Mouse (Mus musculus) hindbrain, embryonic 10.5 days (tissue): ENCODE results near the gene Macf1. TPM values are rescaled to one million over a fixed set of nuclear protein-coding genes. Genes with fewer than 3 reads are reported as not detected.
A peak's percentile ranks its signal among the peaks of the same experiment; 100 is the strongest.

Experiments used
- DNase-seq: peaks from one replicate; pipeline ENCODE4 v3.0.0-alpha.2; 2017; ENCODE audit warnings: low spot score
- H3K27ac ChIP-seq: fragments of 300-500 bp; sonication (generic); 2 replicates; pipeline ENCODE4 v1.5.1; 2016; ENCODE audit warnings: mild to moderate bottlenecking, moderate library complexity
- H3K27me3 ChIP-seq: fragments of 300-500 bp; sonication (generic); 2 replicates; pipeline ENCODE4 v1.6.1; 2016; ENCODE audit warnings: mild to moderate bottlenecking; ENCODE audit not compliant: poor library complexity, insufficient read depth, severe bottlenecking
- H3K36me3 ChIP-seq: fragments of 300-500 bp; sonication (generic); 2 replicates; pipeline ENCODE4 v1.6.1; 2016; ENCODE audit warnings: mild to moderate bottlenecking, moderate library complexity
- H3K4me1 ChIP-seq: fragments of 300-500 bp; sonication (generic); replicated peaks from 2 replicates; pipeline ENCODE4 v1.6.1; 2016; ENCODE audit warnings: mild to moderate bottlenecking
- H3K4me3 ChIP-seq: fragments of 300-500 bp; sonication (generic); 2 replicates; pipeline ENCODE4 v1.5.1; 2016; ENCODE audit warnings: mild to moderate bottlenecking, moderate library complexity
- H3K9me3 ChIP-seq: fragments of 300-500 bp; sonication (generic); 2 replicates; pipeline ENCODE4 v1.6.1; 2016; ENCODE audit warnings: mild to moderate bottlenecking, moderate library complexity
- WGBS: fragments of 180-500 bp; shearing (Covaris S2); methylation state at CpG from one replicate; pipeline ENCODE4 v1.1.7; 2016; 5-methylcytosine and 5-hydroxymethylcytosine counted together
- polyA plus RNA-seq: library from polyadenylated mRNA; unstranded; fragments of >200 nt; fragmentation: Nextera tagmentation; extraction: Ambion mirVana; gene quantifications from 2 replicates; pipeline ENCODE4 v1.2.1, GENCODE M21; 2016

Macf1 gene
- polyA plus RNA-seq, 1 experiment from 2014 or later = 36.5 TPM

DNA sequence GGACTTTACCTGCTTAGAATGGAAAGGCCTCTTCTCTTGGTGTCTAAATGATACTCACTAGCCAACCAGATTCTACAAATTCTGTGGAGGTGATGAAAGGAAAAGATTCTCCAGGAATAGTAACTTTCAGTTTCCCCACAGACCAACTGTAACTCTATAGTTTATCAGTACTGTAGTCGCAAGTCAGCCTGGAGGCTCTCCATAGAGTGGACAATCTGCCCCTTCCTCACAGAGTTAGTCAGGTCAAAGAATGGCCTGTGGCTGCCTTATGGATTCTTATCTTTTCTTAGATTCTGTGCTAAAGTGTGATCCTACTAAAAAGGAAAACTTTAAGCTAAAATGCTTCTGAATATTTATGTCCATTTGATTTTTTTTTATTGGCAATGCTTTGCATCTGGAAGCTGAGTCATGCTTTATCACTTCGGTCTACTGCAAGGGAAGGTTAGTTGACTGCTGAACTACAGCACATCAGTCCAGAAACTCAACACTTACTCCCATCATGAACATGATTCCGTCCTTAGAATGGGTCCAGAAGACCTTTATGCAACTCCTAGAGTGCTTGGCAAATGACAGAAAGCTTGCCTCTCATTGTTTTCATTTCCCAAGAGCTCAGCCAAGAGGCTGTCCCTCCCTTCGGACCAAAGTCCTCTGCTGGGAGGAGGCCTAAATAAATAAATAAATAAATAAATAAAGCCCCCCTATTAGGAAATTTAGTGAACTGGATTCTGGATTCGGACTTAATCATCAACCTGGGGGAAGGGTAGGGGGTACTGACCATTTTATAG lies 256.1 kb downstream of the Macf1 start:
- no peaks in the 10 kb centered on the region for H3K9me3 ChIP-seq
- H3K27ac ChIP-seq = no peak overlapping the region
- 89% methylated on average over 5 of the region's 5 CpGs for WGBS
- H3K4me3 ChIP-seq = no peak overlapping the region
- no peak for DNase-seq
- H3K36me3 ChIP-seq = peaks cover 62% of the 10 kb centered on the region
- no peaks in the 10 kb centered on the region for H3K27me3 ChIP-seq
- 0 out of 2 replicates have a peak, but pooled peaks cover 2% of the 10 kb centered on the region for H3K4me1 ChIP-seq

DNA sequence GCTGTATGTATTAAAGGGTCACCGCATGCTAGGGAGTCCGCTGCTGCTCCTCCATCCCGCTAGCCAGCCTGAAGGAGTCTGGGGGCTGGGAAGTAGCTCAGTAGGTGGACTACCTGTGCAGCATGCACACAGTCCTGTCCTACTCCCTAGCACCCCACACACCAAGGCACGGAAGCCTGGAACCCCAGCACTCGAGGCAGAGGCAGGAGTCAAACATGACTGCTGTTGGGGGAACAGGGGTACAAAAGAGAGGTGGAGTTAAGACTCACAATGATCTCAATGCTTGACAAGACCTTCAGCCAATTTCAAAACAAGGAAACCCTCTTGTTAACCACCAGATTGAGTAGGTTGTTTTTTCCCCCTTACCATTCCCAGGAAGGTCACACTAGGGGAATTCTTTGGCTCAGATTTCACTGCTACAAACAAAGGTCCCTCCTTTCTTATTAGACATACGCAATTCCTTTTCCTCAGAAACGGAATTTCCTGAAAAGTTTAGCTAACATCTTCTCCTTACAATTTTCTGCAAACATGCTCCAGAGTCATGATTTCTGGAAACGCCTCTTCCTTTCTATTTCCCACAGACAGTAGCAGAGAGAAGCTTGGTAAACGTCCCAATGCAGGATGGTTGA lies 256.8 kb downstream of the Macf1 start:
- Histone ChIP-seq H3K27ac (no peak overlapping the region), H3K4me3 (no peak overlapping the region), H3K4me1 (0 out of 2 replicates have a peak, but pooled peaks cover 2% of the 10 kb centered on the region), H3K9me3 (no peaks in the 10 kb centered on the region), H3K27me3 (no peaks in the 10 kb centered on the region), H3K36me3 (peaks cover 60% of the 10 kb centered on the region)
- 87% methylated on average over 9 of the region's 9 CpGs for WGBS
- no peak for DNase-seq

DNA sequence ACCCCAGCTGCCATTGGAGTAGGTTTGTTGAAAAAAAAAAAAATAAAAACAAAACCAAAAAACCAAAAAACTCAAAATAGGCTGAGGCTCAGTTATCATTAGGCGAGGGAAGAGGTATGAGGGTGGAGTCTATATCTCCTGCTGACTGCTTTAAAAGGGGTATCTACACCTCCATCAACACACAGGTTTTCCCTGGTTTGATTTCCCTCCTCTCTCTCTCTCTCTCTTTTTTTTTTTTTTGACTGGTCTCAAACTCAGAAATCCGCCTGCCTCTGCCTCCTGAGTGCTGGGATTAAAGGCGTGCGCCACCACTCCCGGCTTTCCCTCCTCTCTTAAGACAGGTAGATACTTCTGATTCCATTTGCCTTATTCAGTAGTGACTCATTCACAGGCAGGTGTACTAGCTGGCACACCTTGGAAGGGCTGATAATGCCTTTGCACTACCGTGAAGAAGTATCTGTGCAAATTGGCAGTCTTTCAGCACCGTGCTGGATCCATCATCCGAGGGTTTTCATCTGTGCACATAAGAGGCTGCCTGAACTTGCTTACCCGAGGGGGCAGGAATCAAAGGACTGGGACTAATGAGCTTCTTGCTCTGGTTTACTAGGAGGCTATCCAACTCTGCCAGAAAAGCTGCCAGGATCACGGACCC lies 257.6 kb downstream of the Macf1 start:
- no peak for DNase-seq
- H3K4me1 ChIP-seq = 0 out of 2 replicates have a peak, but pooled peaks cover 2% of the 10 kb centered on the region
- no peak overlapping the region for H3K27ac ChIP-seq
- 94% methylated on average over 10 of the region's 10 CpGs for WGBS
- H3K27me3 ChIP-seq = no peaks in the 10 kb centered on the region
- H3K9me3 ChIP-seq = no peaks in the 10 kb centered on the region
- peaks cover 51% of the 10 kb centered on the region for H3K36me3 ChIP-seq
- H3K4me3 ChIP-seq = no peak overlapping the region

DNA sequence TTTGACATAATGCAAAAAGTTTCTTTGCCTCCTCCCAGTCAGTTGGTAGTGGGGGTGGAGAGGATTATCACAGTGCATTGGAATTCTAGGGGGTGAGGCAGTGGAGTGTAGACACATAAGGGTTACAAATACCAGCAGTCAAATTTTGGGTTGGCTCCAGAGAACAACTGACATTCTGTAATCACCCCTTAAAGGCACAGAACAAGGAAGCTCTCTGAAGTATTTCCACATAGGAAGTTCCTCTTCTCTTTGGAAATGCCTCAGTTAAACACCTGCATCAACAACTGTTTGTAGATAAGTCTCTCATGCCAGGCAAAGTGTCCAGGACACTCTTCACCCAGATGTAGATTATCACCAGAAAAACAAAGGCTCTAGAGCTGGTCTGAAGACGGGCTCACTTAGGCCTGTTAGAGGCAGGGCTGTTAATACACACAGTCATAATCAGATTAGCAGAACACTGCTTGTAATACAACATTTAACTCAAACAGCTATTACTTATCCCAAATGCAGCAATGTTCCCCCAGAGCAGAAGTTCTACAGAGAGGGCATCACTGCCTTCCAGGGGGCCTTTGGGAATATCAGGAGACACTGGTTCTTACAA lies 258.4 kb downstream of the Macf1 start:
- WGBS = 86% methylated on average over 1 of the region's 1 CpGs
- Histone ChIP-seq H3K4me3 (no peak overlapping the region), H3K27me3 (no peaks in the 10 kb centered on the region), H3K36me3 (peaks cover 43% of the 10 kb centered on the region), H3K27ac (no peak overlapping the region), H3K4me1 (0 out of 2 replicates have a peak, but pooled peaks cover 2% of the 10 kb centered on the region), H3K9me3 (no peaks in the 10 kb centered on the region)
- no peak for DNase-seq

DNA sequence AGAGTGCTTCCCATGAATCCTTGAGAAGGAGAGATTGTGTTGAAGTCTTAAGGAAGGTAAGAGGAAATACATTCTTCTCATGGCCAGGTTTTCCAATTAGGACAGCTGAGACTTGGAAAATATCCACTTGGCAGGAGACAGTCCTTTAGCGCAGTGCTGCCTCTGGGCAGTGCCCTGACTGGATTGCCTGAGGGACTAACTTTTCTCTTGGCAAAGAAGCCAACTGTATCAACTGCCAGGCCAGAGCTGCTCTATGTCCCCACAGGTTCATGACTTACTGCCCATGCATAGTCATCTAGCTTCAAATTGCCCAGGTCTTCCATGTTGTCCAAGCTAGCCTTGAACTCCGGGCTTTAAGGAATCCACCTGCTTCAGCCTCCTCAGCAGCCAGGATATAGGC lies 260.1 kb downstream of the Macf1 start:
- WGBS = 95% methylated on average over 2 of the region's 2 CpGs
- H3K27ac ChIP-seq = no peak overlapping the region
- H3K36me3 ChIP-seq = peaks cover 30% of the 10 kb centered on the region
- DNase-seq = no peak
- H3K27me3 ChIP-seq = no peaks in the 10 kb centered on the region
- H3K4me3 ChIP-seq = no peak overlapping the region
- H3K4me1 ChIP-seq = 0 out of 2 replicates have a peak, but pooled peaks cover 2% of the 10 kb centered on the region
- H3K9me3 ChIP-seq = no peaks in the 10 kb centered on the region

DNA sequence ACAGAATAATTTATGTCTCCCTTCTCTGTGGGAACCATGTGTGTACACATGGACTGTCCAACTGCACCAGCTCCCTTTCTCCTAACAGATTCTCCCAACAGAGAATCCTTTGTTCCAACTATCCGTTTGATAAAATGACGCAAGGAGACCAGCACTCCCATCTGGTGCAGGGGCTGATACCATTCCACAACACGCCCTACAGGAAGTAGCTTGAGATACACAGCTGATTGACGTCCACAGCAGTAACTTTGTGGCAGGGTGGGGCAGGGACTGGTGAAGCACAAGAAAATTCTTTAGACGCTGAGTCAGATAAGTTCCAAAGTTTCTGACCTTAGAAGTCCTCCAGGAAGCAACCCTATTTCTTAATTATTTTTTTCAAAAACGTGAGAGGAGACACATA lies 261.3 kb downstream of the Macf1 start:
- WGBS = 69% methylated on average over 6 of the region's 6 CpGs
- DNase-seq = no peak
- H3K9me3 ChIP-seq = no peaks in the 10 kb centered on the region

DNA sequence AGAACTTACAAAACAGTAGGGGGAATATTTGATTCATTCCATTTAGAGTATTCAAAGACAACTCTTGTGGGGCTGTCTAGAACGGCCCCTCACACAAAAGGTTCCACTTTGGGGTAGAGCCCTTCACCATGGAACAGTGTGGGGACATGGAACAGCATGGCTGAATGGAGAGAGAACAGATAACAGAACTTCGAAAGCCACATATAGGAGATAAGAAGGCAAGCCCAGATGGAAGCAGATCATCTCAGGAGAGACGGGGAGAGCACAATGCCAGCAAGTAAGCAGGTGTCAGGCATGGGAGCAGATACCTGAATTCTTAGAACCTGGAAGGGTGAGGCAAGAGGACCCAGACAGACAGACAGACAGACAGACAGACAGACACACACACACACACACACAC lies 266.1 kb downstream of the Macf1 start:
- Histone ChIP-seq H3K27ac (no peak overlapping the region), H3K36me3 (0 out of 2 replicates have a peak, but pooled peaks cover 4% of the 10 kb centered on the region), H3K4me3 (no peak overlapping the region), H3K9me3 (no peaks in the 10 kb centered on the region), H3K27me3 (no peaks in the 10 kb centered on the region), H3K4me1 (no peaks in the 10 kb centered on the region)
- DNase-seq = no peak
- WGBS = 95% methylated on average over 3 of the region's 3 CpGs

More for the DNA sequence above, 261.3 kb downstream of the Macf1 start:
- H3K4me3 ChIP-seq = no peak overlapping the region
- H3K4me1 ChIP-seq = 0 out of 2 replicates have a peak, but pooled peaks cover 2% of the 10 kb centered on the region
- H3K27ac ChIP-seq = no peak overlapping the region
- no peaks in the 10 kb centered on the region for H3K27me3 ChIP-seq
- H3K36me3 ChIP-seq = peaks cover 25% of the 10 kb centered on the region

DNA sequence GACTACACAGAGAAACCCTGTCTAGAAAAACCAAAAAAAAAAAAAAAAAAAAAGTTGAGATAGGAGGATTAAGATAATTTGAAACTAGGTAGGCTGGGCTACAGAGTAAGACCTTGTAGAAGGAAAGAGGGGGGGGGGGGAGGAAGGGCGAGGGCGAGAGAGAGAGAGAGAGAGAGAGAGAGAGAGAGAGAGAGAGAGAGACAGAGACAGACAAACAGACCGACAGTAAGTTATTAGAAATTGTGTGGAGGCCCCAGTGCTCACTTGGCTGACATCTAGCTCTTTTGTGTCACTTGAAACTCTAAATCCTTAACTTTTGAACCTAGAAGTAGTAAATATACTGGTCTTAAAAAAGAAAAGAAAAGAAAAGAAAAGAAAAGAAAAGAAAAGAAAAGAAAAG lies 266.7 kb downstream of the Macf1 start:
- DNase-seq = no peak
- H3K4me3 ChIP-seq = no peak overlapping the region
- H3K27ac ChIP-seq = no peak overlapping the region
- no peaks in the 10 kb centered on the region for H3K9me3 ChIP-seq
- no peaks in the 10 kb centered on the region for H3K27me3 ChIP-seq
- peaks cover 4% of the 10 kb centered on the region for H3K4me1 ChIP-seq
- WGBS = 66% methylated on average over 3 of the region's 3 CpGs
- no peaks in the 10 kb centered on the region for H3K36me3 ChIP-seq

DNA sequence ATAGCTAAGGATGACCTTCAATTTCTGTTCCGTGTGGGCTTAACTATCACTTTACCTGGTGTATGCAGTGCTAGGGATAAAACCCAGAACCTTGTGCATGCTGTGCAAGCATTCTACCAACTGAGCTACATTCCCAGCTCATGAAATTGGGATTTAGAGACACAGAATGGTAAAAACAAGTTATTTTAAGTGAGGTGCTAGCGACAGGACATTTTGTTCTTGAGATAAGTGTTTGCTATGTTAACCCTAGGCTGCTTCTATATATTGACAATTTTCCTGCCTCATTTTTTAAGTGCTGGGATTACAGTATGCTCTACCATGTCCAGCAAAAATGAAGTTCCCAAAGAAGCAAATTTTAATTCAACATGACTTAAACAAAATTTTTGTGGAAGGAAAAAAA lies 267.3 kb downstream of the Macf1 start:
- no peaks in the 10 kb centered on the region for H3K27me3 ChIP-seq
- 86% methylated on average over 2 of the region's 2 CpGs for WGBS
- no peak for DNase-seq
- peaks cover 9% of the 10 kb centered on the region for H3K4me1 ChIP-seq
- H3K36me3 ChIP-seq = no peaks in the 10 kb centered on the region
- H3K27ac ChIP-seq = no peak overlapping the region
- H3K4me3 ChIP-seq = no peak overlapping the region
- no peaks in the 10 kb centered on the region for H3K9me3 ChIP-seq

DNA sequence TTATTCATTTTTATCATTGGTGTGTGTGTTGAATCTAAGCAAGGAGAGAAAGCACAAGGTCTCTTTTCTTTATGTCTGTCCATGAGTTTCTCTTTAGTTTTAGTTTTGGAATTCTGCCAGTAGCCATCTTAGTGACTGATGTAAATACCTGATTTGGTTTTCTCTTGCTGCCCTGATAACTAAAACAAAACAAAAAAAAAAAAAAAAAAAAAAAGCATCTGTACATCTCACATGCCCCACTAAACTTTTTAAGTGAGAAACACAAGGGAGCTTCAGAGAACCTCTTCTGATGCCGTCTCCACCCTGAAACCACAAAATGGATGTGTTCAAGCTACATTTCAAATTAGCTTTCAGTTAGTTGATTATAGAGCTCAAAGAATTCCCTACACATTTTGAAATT lies 268.6 kb downstream of the Macf1 start:
- no peaks in the 10 kb centered on the region for H3K9me3 ChIP-seq
- H3K27ac ChIP-seq = no peak overlapping the region
- 92% methylated on average over 1 of the region's 1 CpGs for WGBS
- DNase-seq = no peak
- no peak overlapping the region for H3K4me3 ChIP-seq
- H3K27me3 ChIP-seq = no peaks in the 10 kb centered on the region
- peaks cover 22% of the 10 kb centered on the region for H3K4me1 ChIP-seq
- H3K36me3 ChIP-seq = no peaks in the 10 kb centered on the region

DNA sequence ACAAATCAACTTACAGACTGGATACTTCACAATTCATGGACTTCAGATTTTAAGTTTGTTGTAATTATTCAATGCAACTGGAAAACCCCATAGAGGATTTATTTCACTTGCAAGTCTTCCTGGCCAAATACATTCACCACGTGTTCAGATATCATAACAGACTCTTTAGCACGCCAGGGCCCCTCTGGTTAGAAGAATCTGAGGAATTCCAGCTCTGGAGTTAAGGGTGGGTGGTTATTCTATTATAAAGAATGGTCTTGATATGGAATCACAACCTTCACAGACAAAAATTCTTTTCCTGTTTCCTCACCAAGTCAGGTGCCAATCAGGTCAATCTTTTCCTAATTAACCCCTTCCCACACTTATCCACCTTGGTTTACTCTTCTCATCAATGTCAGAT lies 270.3 kb downstream of the Macf1 start:
- no peak for DNase-seq
- no peaks in the 10 kb centered on the region for H3K9me3 ChIP-seq
- H3K36me3 ChIP-seq = peaks cover 13% of the 10 kb centered on the region
- no peak overlapping the region for H3K27ac ChIP-seq
- WGBS = 72% methylated on average over 2 of the region's 2 CpGs
- no peaks in the 10 kb centered on the region for H3K27me3 ChIP-seq
- no peak overlapping the region for H3K4me3 ChIP-seq
- H3K4me1 ChIP-seq = peaks cover 39% of the 10 kb centered on the region

DNA sequence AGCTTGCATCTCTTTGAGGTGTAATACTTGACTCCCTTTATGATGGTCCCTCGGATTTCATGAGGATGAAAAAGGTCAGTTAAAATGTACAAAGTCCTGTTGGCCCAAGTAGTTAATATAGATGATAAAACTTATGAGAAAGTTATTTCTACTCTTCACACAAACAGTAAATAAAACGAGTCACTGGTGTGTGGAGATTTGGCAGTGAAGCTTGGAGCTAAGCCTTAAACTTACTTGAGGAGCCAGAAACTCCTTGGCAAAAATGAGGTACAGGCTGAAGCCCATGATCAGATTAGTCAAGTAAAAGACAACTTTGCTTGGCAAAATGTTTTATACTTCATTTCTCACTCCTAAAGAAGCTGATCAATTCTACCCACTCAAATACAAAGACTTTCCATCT lies 271.2 kb downstream of the Macf1 start:
- peak overlapping the region; percentile 71; the same call in 1 of the 2 replicates for H3K4me3 ChIP-seq
- H3K27me3 ChIP-seq = no peaks in the 10 kb centered on the region
- H3K4me1 ChIP-seq = peaks cover 47% of the 10 kb centered on the region
- 57% methylated on average over 2 of the region's 2 CpGs for WGBS
- no peak for DNase-seq
- H3K9me3 ChIP-seq = no peaks in the 10 kb centered on the region
- peaks cover 22% of the 10 kb centered on the region for H3K36me3 ChIP-seq
- peak overlapping the region; percentile 95 for H3K27ac ChIP-seq

DNA sequence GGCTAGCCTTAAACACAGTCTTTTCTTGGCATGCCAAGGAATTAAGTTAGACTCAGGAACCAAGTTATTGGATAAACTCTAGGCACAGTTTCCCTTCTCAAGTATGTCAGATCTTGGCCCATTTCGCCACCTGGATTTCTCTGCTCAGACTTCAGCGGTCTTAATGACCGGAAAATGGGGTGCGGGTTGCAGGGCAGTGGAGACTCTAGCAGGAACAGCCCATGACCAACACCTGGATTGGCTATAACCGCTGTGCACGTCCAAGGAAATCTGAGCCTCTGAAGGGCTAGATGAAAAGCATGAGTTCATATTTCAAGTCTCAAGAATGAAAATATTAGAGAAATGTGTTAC lies 271.7 kb downstream of the Macf1 start:
- peak; percentile 46 for DNase-seq
- H3K4me1 ChIP-seq = peaks cover 52% of the 10 kb centered on the region
- H3K27me3 ChIP-seq = no peaks in the 10 kb centered on the region
- H3K27ac ChIP-seq = peak overlapping the region; percentile 95
- WGBS = 4% methylated on average over 6 of the region's 6 CpGs
- peak overlapping the region; percentile 71 for H3K4me3 ChIP-seq
- H3K36me3 ChIP-seq = peaks cover 26% of the 10 kb centered on the region
- H3K9me3 ChIP-seq = no peaks in the 10 kb centered on the region
